Mouse (Mus musculus): ENCODE data around the gene Bicc1. TPM values are rescaled to one million over a fixed set of nuclear protein-coding genes. Genes with fewer than 3 reads are reported as not detected.

Bicc1 gene
- polyA plus RNA-seq, 2 experiments: 1.7 to 1.8 TPM

GRCm38 (mm10) chr10:71087359-71087716 is 72.2 kb downstream of the Bicc1 start:
- H3K4me2 ChIP-seq (ENCODE audit: low read depth): no peak overlapping the region
- H3K9me3 ChIP-seq (ENCODE audit: control insufficient read depth, low read length): no peaks in the 10 kb centered on the region
- H3K4me3 ChIP-seq (ENCODE audit: insufficient read depth in 1 of 2, low read depth in 2 of 2, low read length in 2 of 2): no peak overlapping the region
- TF ChIP-seq EP300 (IDR thresholded peaks at IDR 0.05; ENCODE audit: low read depth) (no peak), CTCF (IDR thresholded peaks at IDR 0.05; ENCODE audit: low read depth) (no peak)
- no peaks in the 10 kb centered on the region for H3K27me3 ChIP-seq (ENCODE audit: control insufficient read depth, insufficient read depth, low read length)
- H3K36me3 ChIP-seq (replicated peaks; ENCODE audit: control insufficient read depth, insufficient read depth, low read depth): no peaks in the 10 kb centered on the region
- no peak overlapping the region for H3K27ac ChIP-seq
- H3K9ac ChIP-seq (replicated peaks): no peak overlapping the region
- DNase-seq (ENCODE audit: low read depth in 3 of 3, low spot score in 3 of 3): no peak
- ATAC-seq (ENCODE audit: insufficient read depth): no peak
- WGBS (ENCODE audit: insufficient replicate concordance): 53% methylated on average over 4 of the region's 4 CpGs
- no peaks in the 10 kb centered on the region for H3K4me1 ChIP-seq (replicated peaks; ENCODE audit: control insufficient read depth in 2 of 2, insufficient read depth in 2 of 2, low read length in 1 of 2)

GRCm38 (mm10) chr10:71086571-71087358 is 72.7 kb downstream of the Bicc1 start:
- TF ChIP-seq EP300 (IDR thresholded peaks at IDR 0.05; ENCODE audit: low read depth): no peak
- no peak for TF ChIP-seq CTCF (IDR thresholded peaks at IDR 0.05; ENCODE audit: low read depth)
- ATAC-seq (ENCODE audit: insufficient read depth) (no peak), DNase-seq (ENCODE audit: low read depth in 3 of 3, low spot score in 3 of 3) (no peak)
- no peak overlapping the region for H3K4me2 ChIP-seq (ENCODE audit: low read depth)
- no peaks in the 10 kb centered on the region for H3K9me3 ChIP-seq (ENCODE audit: control insufficient read depth, low read length)
- no peaks in the 10 kb centered on the region for H3K36me3 ChIP-seq (replicated peaks; ENCODE audit: control insufficient read depth, insufficient read depth, low read depth)
- H3K9ac ChIP-seq (replicated peaks): no peak overlapping the region
- no peak overlapping the region for H3K27ac ChIP-seq
- no peak overlapping the region for H3K4me3 ChIP-seq (ENCODE audit: insufficient read depth in 1 of 2, low read depth in 2 of 2, low read length in 2 of 2)
- 53% methylated on average over 4 of the region's 4 CpGs for WGBS (ENCODE audit: insufficient replicate concordance)
- no peaks in the 10 kb centered on the region for H3K4me1 ChIP-seq (replicated peaks; ENCODE audit: control insufficient read depth in 2 of 2, insufficient read depth in 2 of 2, low read length in 1 of 2)
- H3K27me3 ChIP-seq (ENCODE audit: control insufficient read depth, insufficient read depth, low read length): no peaks in the 10 kb centered on the region

DNA sequence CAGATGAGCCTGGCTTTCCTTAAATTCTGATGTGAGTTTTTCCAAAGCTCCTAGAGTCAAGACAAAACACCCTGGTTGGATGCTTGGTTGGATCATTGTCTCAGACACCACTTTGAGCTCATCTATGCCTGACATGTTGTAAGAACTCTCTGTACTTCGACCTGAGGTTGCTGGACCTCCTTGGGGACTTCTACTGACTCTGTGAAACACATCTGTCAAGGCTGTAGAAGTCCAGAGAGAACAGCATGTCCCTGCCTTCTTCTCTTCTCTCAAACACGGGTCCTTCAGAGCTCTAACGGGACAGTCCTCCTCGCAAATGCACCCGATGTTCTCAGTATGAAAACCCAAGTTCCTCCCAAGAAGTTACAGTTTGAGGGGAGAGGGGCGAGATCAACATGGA is 76.5 kb downstream of the Bicc1 start:
- no peak overlapping the region for H3K9ac ChIP-seq (replicated peaks)
- no peaks in the 10 kb centered on the region for H3K9me3 ChIP-seq (ENCODE audit: control insufficient read depth, low read length)
- no peak overlapping the region for H3K4me2 ChIP-seq (ENCODE audit: low read depth)
- TF ChIP-seq CTCF (IDR thresholded peaks at IDR 0.05; ENCODE audit: low read depth) (no peak), EP300 (IDR thresholded peaks at IDR 0.05; ENCODE audit: low read depth) (no peak)
- ATAC-seq (ENCODE audit: insufficient read depth) (no peak), DNase-seq (ENCODE audit: low read depth in 3 of 3, low spot score in 3 of 3) (no peak)
- H3K27ac ChIP-seq: no peak overlapping the region
- WGBS (ENCODE audit: insufficient replicate concordance): 63% methylated on average over 6 of the region's 6 CpGs
- H3K27me3 ChIP-seq (ENCODE audit: control insufficient read depth, insufficient read depth, low read length): no peaks in the 10 kb centered on the region
- H3K4me3 ChIP-seq (ENCODE audit: insufficient read depth in 1 of 2, low read depth in 2 of 2, low read length in 2 of 2): no peak overlapping the region
- no peaks in the 10 kb centered on the region for H3K36me3 ChIP-seq (replicated peaks; ENCODE audit: control insufficient read depth, insufficient read depth, low read depth)
- no peaks in the 10 kb centered on the region for H3K4me1 ChIP-seq (replicated peaks; ENCODE audit: control insufficient read depth in 2 of 2, insufficient read depth in 2 of 2, low read length in 1 of 2)

- Histone ChIP-seq H3K9me3 (ENCODE audit: control insufficient read depth, low read length) (no peaks in the 10 kb centered on the region), H3K4me2 (ENCODE audit: low read depth) (no peak overlapping the region), H3K9ac (replicated peaks) (no peak overlapping the region), H3K27me3 (ENCODE audit: control insufficient read depth, insufficient read depth, low read length) (no peaks in the 10 kb centered on the region), H3K4me3 (ENCODE audit: insufficient read depth in 1 of 2, low read depth in 2 of 2, low read length in 2 of 2) (no peak overlapping the region), H3K4me1 (replicated peaks; ENCODE audit: control insufficient read depth in 2 of 2, insufficient read depth in 2 of 2, low read length in 1 of 2) (no peaks in the 10 kb centered on the region), H3K27ac (no peak overlapping the region), H3K36me3 (replicated peaks; ENCODE audit: control insufficient read depth, insufficient read depth, low read depth) (no peaks in the 10 kb centered on the region)
- TF ChIP-seq EP300 (IDR thresholded peaks at IDR 0.05; ENCODE audit: low read depth): no peak
- no peak for TF ChIP-seq CTCF (IDR thresholded peaks at IDR 0.05; ENCODE audit: low read depth)
- DNase-seq (ENCODE audit: low read depth in 3 of 3, low spot score in 3 of 3): no peak
- no peak for ATAC-seq (ENCODE audit: insufficient read depth)
- 64% methylated on average over 5 of the region's 5 CpGs for WGBS (ENCODE audit: insufficient replicate concordance)
Observed at GRCm38 (mm10) chr10:71078856-71079255, 80.6 kb downstream of the Bicc1 start.

DNA sequence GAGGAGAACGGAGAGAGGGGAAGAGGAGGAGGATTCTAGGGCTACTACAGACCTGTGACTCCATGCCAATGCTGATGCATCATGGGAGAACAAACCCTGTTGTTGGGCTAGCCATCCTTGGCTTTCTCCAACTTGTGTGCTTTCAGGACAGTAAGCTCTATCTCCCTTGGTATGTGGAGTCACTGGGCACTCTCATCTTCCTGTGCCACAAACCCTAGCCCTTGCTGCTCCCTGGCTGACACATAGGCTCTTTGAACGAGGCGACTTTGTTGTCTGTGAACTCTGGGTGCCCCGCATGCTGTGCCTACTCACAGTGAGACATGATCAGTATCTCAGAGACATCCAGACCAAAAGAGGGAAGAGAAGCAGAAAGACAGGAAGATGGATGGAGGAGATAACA is 94.5 kb downstream of the Bicc1 start:
- TF ChIP-seq CTCF (IDR thresholded peaks at IDR 0.05; ENCODE audit: low read depth): no peak
- no peak for TF ChIP-seq EP300 (IDR thresholded peaks at IDR 0.05; ENCODE audit: low read depth)
- WGBS (ENCODE audit: insufficient replicate concordance): 46% methylated on average over 4 of the region's 4 CpGs
- ATAC-seq (ENCODE audit: insufficient read depth) (no peak), DNase-seq (ENCODE audit: low read depth in 3 of 3, low spot score in 3 of 3) (no peak)
- H3K4me3 ChIP-seq (ENCODE audit: insufficient read depth in 1 of 2, low read depth in 2 of 2, low read length in 2 of 2): no peak overlapping the region
- no peak overlapping the region for H3K4me2 ChIP-seq (ENCODE audit: low read depth)
- no peaks in the 10 kb centered on the region for H3K4me1 ChIP-seq (replicated peaks; ENCODE audit: control insufficient read depth in 2 of 2, insufficient read depth in 2 of 2, low read length in 1 of 2)
- no peak overlapping the region for H3K9ac ChIP-seq (replicated peaks)
- H3K36me3 ChIP-seq (replicated peaks; ENCODE audit: control insufficient read depth, insufficient read depth, low read depth): no peaks in the 10 kb centered on the region
- no peak overlapping the region for H3K27ac ChIP-seq
- H3K9me3 ChIP-seq (ENCODE audit: control insufficient read depth, low read length): no peaks in the 10 kb centered on the region; the same call in 1 of the 2 replicates
- no peaks in the 10 kb centered on the region for H3K27me3 ChIP-seq (ENCODE audit: control insufficient read depth, insufficient read depth, low read length)
